Mouse (Mus musculus): ENCODE measurements around the gene Cdkal1. TPM values are rescaled to one million over a fixed set of nuclear protein-coding genes. Genes with fewer than 3 reads are reported as not detected.
A peak's percentile ranks its signal among the peaks of the same experiment; 100 is the strongest.

The Cdkal1 gene
- polyA plus RNA-seq, 1 experiment from 2014 or later = 8.7 TPM

- no peaks in the 10 kb centered on the region for H3K4me1 ChIP-seq (ENCODE audit: insufficient read depth)
- no peaks in the 10 kb centered on the region for H3K9me3 ChIP-seq (ENCODE audit: low read length)
- H3K4me2 ChIP-seq (ENCODE audit: low read depth, low read length) = no peak overlapping the region
- H3K27ac ChIP-seq (ENCODE audit: low read depth) = no peak overlapping the region
- TF ChIP-seq CTCF (IDR thresholded peaks at IDR 0.05; ENCODE audit: low read depth) = no peak
- TF ChIP-seq EP300 (IDR thresholded peaks at IDR 0.05; ENCODE audit: low read depth) = no peak
- ATAC-seq (no peak), DNase-seq (no peak)
- H3K4me3 ChIP-seq (ENCODE audit: low read depth, low read length) = no peak overlapping the region
- WGBS (ENCODE audit: insufficient replicate concordance) = 76% methylated on average over 3 of the region's 3 CpGs
- no peaks in the 10 kb centered on the region for H3K27me3 ChIP-seq (ENCODE audit: insufficient read depth, low read length)
- no peak overlapping the region for H3K9ac ChIP-seq (replicated peaks)
- no peaks in the 10 kb centered on the region for H3K36me3 ChIP-seq (replicated peaks; ENCODE audit: insufficient read depth, low read length)
Measured at GRCm38 (mm10) chr13:29615987-29616386, 239.5 kb downstream of the Cdkal1 start.

- ATAC-seq = no peak
Measured at GRCm38 (mm10) chr13:29615081-29615480, 240.4 kb downstream of the Cdkal1 start.

GRCm38 (mm10) chr13:29610051-29610931, 245.2 kb downstream of the Cdkal1 start:
- H3K27ac ChIP-seq (ENCODE audit: low read depth) = no peak overlapping the region
- DNase-seq = no peak
- no peak for TF ChIP-seq EP300 (IDR thresholded peaks at IDR 0.05; ENCODE audit: low read depth)
- TF ChIP-seq CTCF (IDR thresholded peaks at IDR 0.05; ENCODE audit: low read depth) = no peak

More at GRCm38 (mm10) chr13:29615081-29615480, 240.4 kb downstream of the Cdkal1 start:
- no peaks in the 10 kb centered on the region for H3K36me3 ChIP-seq (replicated peaks; ENCODE audit: insufficient read depth, low read length)
- 82% methylated on average over 7 of the region's 7 CpGs for WGBS (ENCODE audit: insufficient replicate concordance)
- H3K9me3 ChIP-seq (ENCODE audit: low read length) = no peaks in the 10 kb centered on the region
- H3K4me3 ChIP-seq (ENCODE audit: low read depth, low read length) = no peak overlapping the region
- H3K27ac ChIP-seq (ENCODE audit: low read depth) = no peak overlapping the region
- DNase-seq = no peak
- TF ChIP-seq CTCF (IDR thresholded peaks at IDR 0.05; ENCODE audit: low read depth) (no peak), EP300 (IDR thresholded peaks at IDR 0.05; ENCODE audit: low read depth) (no peak)
- H3K27me3 ChIP-seq (ENCODE audit: insufficient read depth, low read length) = no peaks in the 10 kb centered on the region
- no peaks in the 10 kb centered on the region for H3K4me1 ChIP-seq (ENCODE audit: insufficient read depth)
- no peak overlapping the region for H3K4me2 ChIP-seq (ENCODE audit: low read depth, low read length)
- no peak overlapping the region for H3K9ac ChIP-seq (replicated peaks)

GRCm38 (mm10) chr13:29609441-29609840, 246.0 kb downstream of the Cdkal1 start:
- no peak overlapping the region for H3K4me3 ChIP-seq (ENCODE audit: low read depth, low read length)
- H3K4me1 ChIP-seq (ENCODE audit: insufficient read depth) = no peaks in the 10 kb centered on the region
- H3K4me2 ChIP-seq (ENCODE audit: low read depth, low read length) = no peak overlapping the region
- DNase-seq (no peak), ATAC-seq (no peak)
- no peak overlapping the region for H3K27ac ChIP-seq (ENCODE audit: low read depth)
- no peaks in the 10 kb centered on the region for H3K36me3 ChIP-seq (replicated peaks; ENCODE audit: insufficient read depth, low read length)
- 78% methylated on average over 5 of the region's 5 CpGs for WGBS (ENCODE audit: insufficient replicate concordance)
- H3K9ac ChIP-seq (replicated peaks) = no peak overlapping the region
- H3K27me3 ChIP-seq (ENCODE audit: insufficient read depth, low read length) = no peaks in the 10 kb centered on the region
- H3K9me3 ChIP-seq (ENCODE audit: low read length) = no peaks in the 10 kb centered on the region
- TF ChIP-seq CTCF (IDR thresholded peaks at IDR 0.05; ENCODE audit: low read depth) = no peak
- no peak for TF ChIP-seq EP300 (IDR thresholded peaks at IDR 0.05; ENCODE audit: low read depth)

More at GRCm38 (mm10) chr13:29610051-29610931, 245.2 kb downstream of the Cdkal1 start:
- no peak for ATAC-seq
- H3K4me3 ChIP-seq (ENCODE audit: low read depth, low read length) = no peak overlapping the region
- H3K9ac ChIP-seq (replicated peaks) = no peak overlapping the region
- no peaks in the 10 kb centered on the region for H3K27me3 ChIP-seq (ENCODE audit: insufficient read depth, low read length)
- no peaks in the 10 kb centered on the region for H3K36me3 ChIP-seq (replicated peaks; ENCODE audit: insufficient read depth, low read length)
- no peaks in the 10 kb centered on the region for H3K9me3 ChIP-seq (ENCODE audit: low read length)
- no peak overlapping the region for H3K4me2 ChIP-seq (ENCODE audit: low read depth, low read length)
- H3K4me1 ChIP-seq (ENCODE audit: insufficient read depth) = no peaks in the 10 kb centered on the region
- 60% methylated on average over 13 of the region's 13 CpGs for WGBS (ENCODE audit: insufficient replicate concordance)

- H3K4me3 ChIP-seq (ENCODE audit: low read depth, low read length) = no peak overlapping the region
- WGBS (ENCODE audit: insufficient replicate concordance) = 36% methylated on average over 6 of the region's 7 CpGs
- DNase-seq (peak; percentile 67), ATAC-seq (no peak)
- no peaks in the 10 kb centered on the region for H3K4me1 ChIP-seq (ENCODE audit: insufficient read depth)
- H3K27ac ChIP-seq (ENCODE audit: low read depth) = no peak overlapping the region
- TF ChIP-seq EP300 (IDR thresholded peaks at IDR 0.05; ENCODE audit: low read depth) (no peak), CTCF (IDR thresholded peaks at IDR 0.05; ENCODE audit: low read depth) (peak; percentile 78)
- H3K9me3 ChIP-seq (ENCODE audit: low read length) = no peaks in the 10 kb centered on the region
- no peak overlapping the region for H3K4me2 ChIP-seq (ENCODE audit: low read depth, low read length)
- H3K36me3 ChIP-seq (replicated peaks; ENCODE audit: insufficient read depth, low read length) = no peaks in the 10 kb centered on the region
- H3K9ac ChIP-seq (replicated peaks) = no peak overlapping the region
- no peaks in the 10 kb centered on the region for H3K27me3 ChIP-seq (ENCODE audit: insufficient read depth, low read length)
Measured at GRCm38 (mm10) chr13:29604241-29604640, 251.2 kb downstream of the Cdkal1 start.

GRCm38 (mm10) chr13:29603597-29603996, 251.9 kb downstream of the Cdkal1 start:
- TF ChIP-seq CTCF (IDR thresholded peaks at IDR 0.05; ENCODE audit: low read depth) (no peak), EP300 (IDR thresholded peaks at IDR 0.05; ENCODE audit: low read depth) (no peak)
- H3K4me2 ChIP-seq (ENCODE audit: low read depth, low read length) = no peak overlapping the region
- H3K9ac ChIP-seq (replicated peaks) = no peak overlapping the region
- no peaks in the 10 kb centered on the region for H3K36me3 ChIP-seq (replicated peaks; ENCODE audit: insufficient read depth, low read length)
- H3K4me1 ChIP-seq (ENCODE audit: insufficient read depth) = no peaks in the 10 kb centered on the region
- no peaks in the 10 kb centered on the region for H3K9me3 ChIP-seq (ENCODE audit: low read length)
- WGBS (ENCODE audit: insufficient replicate concordance) = 83% methylated on average over 6 of the region's 6 CpGs
- no peak overlapping the region for H3K4me3 ChIP-seq (ENCODE audit: low read depth, low read length)
- no peaks in the 10 kb centered on the region for H3K27me3 ChIP-seq (ENCODE audit: insufficient read depth, low read length)
- DNase-seq (no peak), ATAC-seq (no peak)
- no peak overlapping the region for H3K27ac ChIP-seq (ENCODE audit: low read depth)

All from liver, postnatal 0 days (tissue).